In genomic region chr5:139397959-139398753, GRCm38 (mm10) we compare ENCODE assay signal across 8 mouse cellular contexts. TPM values are rescaled to one million over a fixed set of nuclear protein-coding genes. Genes with fewer than 3 reads are reported as not detected.
A peak's percentile ranks its signal among the peaks of the same experiment; 100 is the strongest.
DNase-seq lines count a peak whose midpoint lies in the region; ATAC-seq and TF ChIP-seq lines count a peak whose summit lies in the region.

No protein-coding gene starts in this region.

- no peak overlapping the region for H3K4me2 ChIP-seq in intestine, postnatal 0 days (replicated peaks; ENCODE audit: low read depth)

- DNase-seq in adrenal gland, adult (ENCODE audit: inconsistent age in 2 of 2, low spot score in 1 of 2) = peak; percentile 91 to 97
- DNase-seq in embryo, embryonic 10 days (ENCODE audit: low spot score) = peak; percentile 84
- DNase-seq in gastrocnemius, postnatal 4 days (ENCODE audit: low spot score in 2 of 2) = peak; percentile 84 to 95
- peak; percentile 84 to 90 for DNase-seq in left cerebral cortex, postnatal 36 days (ENCODE audit: low spot score in 2 of 2)
- peak; percentile 80 for DNase-seq in midbrain, embryonic 10.5 days (ENCODE audit: low spot score)
- DNase-seq in right cerebral cortex, postnatal 4 days = peak; percentile 89
- DNase-seq in yolk sac, embryonic 10.5 days (ENCODE audit: low spot score) = peak; percentile 83

- H3K9ac ChIP-seq in intestine, postnatal 0 days (ENCODE audit: low read depth, low read length) = no peak overlapping the region

- intact Hi-C loops in left cerebral cortex, postnatal 36 days (cut with DNase I) = no loop called here

- H3K36me3 ChIP-seq in intestine, postnatal 0 days (ENCODE audit: control insufficient read depth, insufficient read depth) = no peaks in the 10 kb centered on the region; the same call in 1 of the 2 replicates
- H3K36me3 ChIP-seq in midbrain, embryonic 10.5 days = no peaks in the 10 kb centered on the region

- no peaks in the 10 kb centered on the region for H3K4me1 ChIP-seq in intestine, postnatal 0 days (replicated peaks; ENCODE audit: control insufficient read depth, insufficient read depth, low read length)
- 0 out of 2 replicates have a peak, but pooled peaks cover 9% of the 10 kb centered on the region for H3K4me1 ChIP-seq in midbrain, embryonic 10.5 days

- H3K4me3 ChIP-seq in intestine, postnatal 0 days (ENCODE audit: low read depth, low read length) = no peak overlapping the region
- H3K4me3 ChIP-seq in midbrain, embryonic 10.5 days = no peak overlapping the region

- H3K9me3 ChIP-seq in intestine, postnatal 0 days (ENCODE audit: control insufficient read depth) = no peaks in the 10 kb centered on the region
- no peaks in the 10 kb centered on the region for H3K9me3 ChIP-seq in midbrain, embryonic 10.5 days (replicated peaks)

- 35% methylated on average over 5 of the region's 5 CpGs for WGBS in intestine, postnatal 0 days
- WGBS in midbrain, embryonic 10.5 days = 42% methylated on average over 5 of the region's 5 CpGs

- H3K27ac ChIP-seq in intestine, postnatal 0 days (ENCODE audit: low read depth, low read length) = no peak overlapping the region
- no peak overlapping the region for H3K27ac ChIP-seq in midbrain, embryonic 10.5 days (replicated peaks)

- peak; percentile 93 for TF ChIP-seq CTCF in intestine, postnatal 0 days (IDR thresholded peaks at IDR 0.05; ENCODE audit: low read depth)

- no peaks in the 10 kb centered on the region for H3K27me3 ChIP-seq in intestine, postnatal 0 days (replicated peaks; ENCODE audit: control insufficient read depth, insufficient read depth, low read length)
- no peaks in the 10 kb centered on the region for H3K27me3 ChIP-seq in midbrain, embryonic 10.5 days (ENCODE audit: low read depth, poor library complexity, severe bottlenecking)

- ATAC-seq in intestine, postnatal 0 days = peak; percentile 58

RNA-seq across cellular contexts. Expression of gene C130050O18Rik, which starts 6.9 kb away (rescaled TPM):
- total RNA-seq in gastrocnemius, postnatal 4 days (2021) = under 1 TPM; 0.80 to 0.88 TPM
- 0.76 and 1.4 TPM in 2 replicates for polyA plus RNA-seq in intestine, postnatal 0 days (2015; fragmentation: Nextera tagmentation; extraction: Ambion mirVana)
- under 1 TPM in 1 of 2 experiments, not detected in 1; 0.27 TPM for total RNA-seq in left cerebral cortex, postnatal 36 days (2021)
- polyA plus RNA-seq in midbrain, embryonic 10.5 days (2016; fragmentation: Nextera tagmentation; extraction: Ambion mirVana) = 0.32 and 0.39 TPM in 2 replicates

RNA-seq across cellular contexts. Expression of gene Gpr146, which starts 20.7 kb away (rescaled TPM):
- 10 to 100 TPM in 1 of 2 experiments, 1 to 10 TPM in 1; 8.8 to 10.2 TPM for total RNA-seq in gastrocnemius, postnatal 4 days (2021)
- 2.5 and 2.6 TPM in 2 replicates for polyA plus RNA-seq in intestine, postnatal 0 days (2015; fragmentation: Nextera tagmentation; extraction: Ambion mirVana)
- total RNA-seq in left cerebral cortex, postnatal 36 days (2021) = 10 to 100 TPM; 13.5 to 14.0 TPM
- 1.7 and 2.0 TPM in 2 replicates for polyA plus RNA-seq in midbrain, embryonic 10.5 days (2016; fragmentation: Nextera tagmentation; extraction: Ambion mirVana)

RNA-seq across cellular contexts. Expression of gene Gper1, which starts 24.8 kb away (rescaled TPM):
- total RNA-seq in gastrocnemius, postnatal 4 days (2021) = 1 to 10 TPM; 3.9 to 4.4 TPM
- polyA plus RNA-seq in intestine, postnatal 0 days (2015; fragmentation: Nextera tagmentation; extraction: Ambion mirVana) = 1.1 and 1.3 TPM in 2 replicates
- 1 to 10 TPM; 2.9 to 3.3 TPM for total RNA-seq in left cerebral cortex, postnatal 36 days (2021)
- 0.77 and 2.5 TPM in 2 replicates for polyA plus RNA-seq in midbrain, embryonic 10.5 days (2016; fragmentation: Nextera tagmentation; extraction: Ambion mirVana)

RNA-seq across cellular contexts. Expression of gene Cyp2w1, which starts 45.7 kb away (rescaled TPM):
- total RNA-seq in gastrocnemius, postnatal 4 days (2021) = not detected
- polyA plus RNA-seq in intestine, postnatal 0 days (2015; fragmentation: Nextera tagmentation; extraction: Ambion mirVana) = 15.8 and 18.1 TPM in 2 replicates
- not detected for total RNA-seq in left cerebral cortex, postnatal 36 days (2021)
- not detected in 2 replicates for polyA plus RNA-seq in midbrain, embryonic 10.5 days (2016; fragmentation: Nextera tagmentation; extraction: Ambion mirVana)

RNA-seq across cellular contexts. Expression of gene Cox19, which starts 46.9 kb away (rescaled TPM):
- total RNA-seq in gastrocnemius, postnatal 4 days (2021) = 10 to 100 TPM; 58.0 to 61.4 TPM
- polyA plus RNA-seq in intestine, postnatal 0 days (2015; fragmentation: Nextera tagmentation; extraction: Ambion mirVana) = 181 and 184 TPM in 2 replicates
- 10 to 100 TPM; 65.7 to 74.4 TPM for total RNA-seq in left cerebral cortex, postnatal 36 days (2021)
- polyA plus RNA-seq in midbrain, embryonic 10.5 days (2016; fragmentation: Nextera tagmentation; extraction: Ambion mirVana) = 123 and 134 TPM in 2 replicates
